In the genomic region with DNA sequence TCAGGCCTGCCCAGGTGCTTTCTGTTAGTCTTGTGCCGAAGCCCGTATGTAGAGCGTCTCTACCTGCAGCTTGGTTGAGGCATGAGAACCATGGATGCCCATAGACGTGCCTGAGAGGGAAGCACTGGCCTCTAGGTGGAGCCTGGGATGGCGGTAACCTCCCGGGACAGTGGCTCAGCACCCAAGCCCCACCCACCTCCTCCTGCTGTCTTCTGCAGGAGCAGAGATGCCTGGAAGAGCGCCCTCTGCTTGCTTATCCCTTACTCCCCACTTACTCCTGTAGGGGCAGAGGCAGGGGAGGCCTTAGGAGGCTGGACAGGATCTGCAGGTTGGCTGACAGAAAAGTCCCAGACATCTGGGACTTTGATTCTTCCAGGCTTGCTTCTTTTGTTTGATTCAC, we compare ENCODE assay signal across 10 mouse cellular contexts.
DNase-seq lines count a peak whose midpoint lies in the region; ATAC-seq and TF ChIP-seq lines count a peak whose summit lies in the region.
"Had no signal": no experiment of that assay in that cellular context is flagged by ENCODE, and none has a peak within 500 bp of the region (broad histone marks: within the 10 kb centered on the region; RNA-seq: fewer than 3 reads in every experiment).

No protein-coding gene starts in this region.

- peak; percentile 56 for TF ChIP-seq CTCF in stomach, postnatal 0 days (IDR thresholded peaks at IDR 0.05; ENCODE audit: low read depth)

- no peaks in the 10 kb centered on the region for H3K4me1 ChIP-seq in forebrain, embryonic 14.5 days (ENCODE audit: control insufficient read depth, insufficient read depth, low read length)
- peaks cover 9% of the 10 kb centered on the region; the same call in 1 of the 2 replicates for H3K4me1 ChIP-seq in forebrain, embryonic 10.5 days
- H3K4me1 ChIP-seq in stomach, postnatal 0 days (replicated peaks; ENCODE audit: control insufficient read depth, insufficient read depth): no peaks in the 10 kb centered on the region

- H3K4me2 ChIP-seq in forebrain, embryonic 14.5 days (ENCODE audit: low read length): no peak overlapping the region
- no peak overlapping the region for H3K4me2 ChIP-seq in stomach, postnatal 0 days (replicated peaks; ENCODE audit: low read depth)
- H3K4me2 ChIP-seq: neural tube, embryonic 12.5 days had no signal

- no peak overlapping the region for H3K9ac ChIP-seq in forebrain, embryonic 14.5 days (ENCODE audit: low read length)
- H3K9ac ChIP-seq in stomach, postnatal 0 days (ENCODE audit: low read length): no peak overlapping the region
- H3K9ac ChIP-seq: neural tube, embryonic 12.5 days had no signal

- H3K36me3 ChIP-seq in forebrain, embryonic 14.5 days (ENCODE audit: control insufficient read depth, insufficient read depth, low read length): no peaks in the 10 kb centered on the region
- H3K36me3 ChIP-seq in forebrain, embryonic 10.5 days (replicated peaks): no peaks in the 10 kb centered on the region
- H3K36me3 ChIP-seq in stomach, postnatal 0 days (ENCODE audit: control insufficient read depth, insufficient read depth, low read length): no peaks in the 10 kb centered on the region
- H3K36me3 ChIP-seq: G1E; neural tube, embryonic 12.5 days had no signal

- TF ChIP-seq EP300 in stomach, postnatal 0 days (optimal IDR thresholded peaks at IDR 0.05): no peak

- 0 out of 2 replicates have a peak, but pooled peaks cover 3% of the 10 kb centered on the region for H3K27me3 ChIP-seq in forebrain, embryonic 14.5 days (replicated peaks; ENCODE audit: control insufficient read depth, insufficient read depth, low read length)
- H3K27me3 ChIP-seq in forebrain, embryonic 10.5 days (ENCODE audit: poor library complexity, severe bottlenecking): peaks cover 32% of the 10 kb centered on the region
- H3K27me3 ChIP-seq in stomach, postnatal 0 days (ENCODE audit: control insufficient read depth, insufficient read depth, low read length): no peaks in the 10 kb centered on the region

- DNase-seq in forebrain, embryonic 14.5 days (ENCODE audit: low spot score): peak; percentile 21
- DNase-seq in forebrain, embryonic 10.5 days (ENCODE audit: extremely low spot score, low spot score): no peak
- peak; percentile 15 for DNase-seq in ovary, adult 18-20 months (ENCODE audit: low spot score)
- no peak for DNase-seq in ovary, postnatal 14 days (ENCODE audit: low spot score)
- DNase-seq in stomach, postnatal 0 days (ENCODE audit: low spot score): peak; percentile 28
- no peak for DNase-seq in spleen, postnatal 14 days (ENCODE audit: low spot score in 2 of 2)
- no peak for DNase-seq in urinary bladder, adult 18-20 months (ENCODE audit: low spot score in 2 of 2)

- H3K9me3 ChIP-seq in forebrain, embryonic 14.5 days (replicated peaks; ENCODE audit: control insufficient read depth, low read length): peaks cover 10% of the 10 kb centered on the region; the same call in 1 of the 2 replicates
- H3K9me3 ChIP-seq in forebrain, embryonic 10.5 days: peaks cover 11% of the 10 kb centered on the region
- no peaks in the 10 kb centered on the region for H3K9me3 ChIP-seq in stomach, postnatal 0 days (ENCODE audit: control insufficient read depth, low read length)

- H3K27ac ChIP-seq in forebrain, embryonic 14.5 days (ENCODE audit: low read depth, low read length): no peak overlapping the region
- no peak overlapping the region for H3K27ac ChIP-seq in forebrain, embryonic 10.5 days
- H3K27ac ChIP-seq in stomach, postnatal 0 days (replicated peaks): no peak overlapping the region
- H3K27ac ChIP-seq: neural tube, embryonic 12.5 days had no signal

- 34% methylated on average over 7 of the region's 7 CpGs for WGBS in forebrain, embryonic 14.5 days
- 35% methylated on average over 7 of the region's 7 CpGs for WGBS in forebrain, embryonic 10.5 days
- 33% methylated on average over 7 of the region's 7 CpGs for WGBS in stomach, postnatal 0 days

- ATAC-seq in forebrain, embryonic 14.5 days: no peak
- ATAC-seq in granulocyte monocyte progenitor cell, adult 5-6 weeks (replicated peaks; ENCODE audit: poor library complexity, severe bottlenecking): peak; percentile 99
- ATAC-seq in stomach, postnatal 0 days (ENCODE audit: low FRiP score, low TSS enrichment): no peak

- no peak overlapping the region for H3K4me3 ChIP-seq in forebrain, embryonic 14.5 days (ENCODE audit: low read depth, low read length)
- no peak overlapping the region for H3K4me3 ChIP-seq in forebrain, embryonic 10.5 days
- no peak overlapping the region for H3K4me3 ChIP-seq in stomach, postnatal 0 days (ENCODE audit: low read depth, low read length)
- H3K4me3 ChIP-seq: neural tube, embryonic 12.5 days had no signal

Comparison
In these comparisons a context has a peak if more than half of its experiments do, and no peak if none do; other contexts are left out.
1. DNase-seq: peak in forebrain, embryonic 14.5 days (single experiment), ovary, adult 18-20 months (single experiment) and stomach, postnatal 0 days (single experiment); none in forebrain, embryonic 10.5 days (single experiment), ovary, postnatal 14 days (single experiment), spleen, postnatal 14 days (0 of 2) and urinary bladder, adult 18-20 months (0 of 2).